Mouse (Mus musculus) erythroblast, embryonic 14.5 days (primary cell): ENCODE data around the gene Grhl1. TPM values are rescaled to one million over a fixed set of nuclear protein-coding genes. Genes with fewer than 3 reads are reported as not detected.
"Not testable (repeated sequence)": the region's sequence is repeated elsewhere in the genome, so short reads cannot be mapped to it uniquely, and the experiment has no call there.

Source experiments
- H3K27me3 ChIP-seq: 2 replicates; pipeline ENCODE4 v1.6.1; 2012; ENCODE audit warnings: inconsistent platforms; ENCODE audit not compliant: control insufficient read depth
- H3K36me3 ChIP-seq: 2 replicates; pipeline ENCODE4 v1.6.1; 2012; ENCODE audit warnings: mild to moderate bottlenecking, inconsistent platforms; ENCODE audit not compliant: control insufficient read depth
- H3K4me1 ChIP-seq: 2 replicates; pipeline ENCODE4 v1.6.1; 2012; ENCODE audit warnings: inconsistent platforms; ENCODE audit not compliant: control insufficient read depth
- H3K4me3 ChIP-seq: replicated peaks from 2 replicates; pipeline ENCODE3; 2012; ENCODE audit warnings: moderate library complexity, mild to moderate bottlenecking, inconsistent platforms
- H3K9me3 ChIP-seq: 2 replicates; pipeline ENCODE4 v1.6.1; 2012; ENCODE audit warnings: low read length, inconsistent platforms, mixed read lengths; ENCODE audit not compliant: control insufficient read depth
- GATA1 ChIP-seq: IDR thresholded peaks from 2 replicates; pipeline ENCODE4 v1.6.1; 2012; ENCODE audit warnings: low read length, inconsistent platforms, mixed read lengths
- TAL1 ChIP-seq: IDR thresholded peaks from 3 replicates; pipeline ENCODE4 v1.6.1; 2012; ENCODE audit warnings: low read length, inconsistent platforms, mixed read lengths
- polyA plus RNA-seq: library from polyadenylated mRNA; stranded (reverse); fragments of >175 nt; gene quantifications from 2 replicates; pipeline ENCODE4 v1.2.3, GENCODE M21; 2012

Grhl1 gene
- polyA plus RNA-seq, 1 experiment = 0.04 TPM

GRCm38 (mm10) chr12:24630220-24630619 is 58.1 kb downstream of the Grhl1 start:
- H3K4me1 ChIP-seq = peaks cover 30% of the 10 kb centered on the region
- TF ChIP-seq TAL1 (no peak), GATA1 (no peak)
- H3K4me3 ChIP-seq = no peak overlapping the region
- H3K9me3 ChIP-seq = no peaks in the 10 kb centered on the region
- no peaks in the 10 kb centered on the region for H3K36me3 ChIP-seq
- H3K27me3 ChIP-seq = no peaks in the 10 kb centered on the region

DNA sequence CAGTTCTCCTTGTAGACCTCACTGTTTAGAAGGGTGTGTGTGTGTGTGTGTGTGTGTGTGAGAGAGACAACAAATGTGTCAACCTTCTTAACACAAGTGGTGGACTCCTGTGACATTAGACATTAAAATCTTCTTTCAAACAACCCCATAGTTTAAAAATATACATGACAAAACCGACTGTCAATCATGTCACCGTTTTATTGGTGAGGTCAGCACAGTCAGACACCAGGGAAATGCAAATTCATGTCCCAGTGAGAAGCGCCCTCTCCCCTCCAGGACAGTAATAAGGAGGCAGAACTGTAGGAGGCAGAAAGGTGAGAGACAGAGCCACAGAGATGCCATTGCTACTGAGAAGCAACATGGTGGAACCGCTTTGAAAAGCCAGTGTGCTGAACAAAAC is 60.3 kb downstream of the Grhl1 start:
- TF ChIP-seq TAL1 (no peak), GATA1 (no peak)
- no peaks in the 10 kb centered on the region for H3K9me3 ChIP-seq
- H3K4me1 ChIP-seq = peaks cover 46% of the 10 kb centered on the region

GRCm38 (mm10) chr12:24633753-24634191 is 61.7 kb downstream of the Grhl1 start:
- Histone ChIP-seq H3K4me1 (peaks cover 46% of the 10 kb centered on the region), H3K4me3 (no peak overlapping the region)
- TF ChIP-seq TAL1 (no peak), GATA1 (no peak)

More for the DNA sequence above, 60.3 kb downstream of the Grhl1 start:
- Histone ChIP-seq H3K27me3 (0 out of 2 replicates have a peak, but pooled peaks cover 5% of the 10 kb centered on the region), H3K36me3 (no peaks in the 10 kb centered on the region), H3K4me3 (no peak overlapping the region)

DNA sequence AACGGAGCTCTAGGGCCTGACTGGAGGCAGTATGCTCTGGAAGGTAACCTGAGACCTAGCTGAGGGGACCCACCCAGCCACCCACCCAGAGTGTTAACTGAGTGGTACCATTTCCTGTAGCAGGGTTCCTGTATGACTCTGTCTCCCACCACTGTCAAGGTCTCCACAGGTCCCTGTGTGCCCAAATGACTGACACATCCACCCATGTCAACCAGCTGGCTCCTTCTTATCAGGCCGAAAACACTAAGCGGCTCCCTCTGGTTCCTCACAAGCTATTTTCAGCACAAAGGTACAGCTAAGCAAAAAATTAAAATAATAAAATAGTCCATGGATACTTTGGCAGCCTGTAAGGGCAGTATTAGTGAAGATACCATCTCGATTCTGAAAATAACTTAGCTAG is 62.1 kb downstream of the Grhl1 start:
- Histone ChIP-seq H3K9me3 (no peaks in the 10 kb centered on the region), H3K36me3 (no peaks in the 10 kb centered on the region), H3K4me3 (no peak overlapping the region), H3K4me1 (peaks cover 49% of the 10 kb centered on the region), H3K27me3 (0 out of 2 replicates have a peak, but pooled peaks cover 5% of the 10 kb centered on the region)
- TF ChIP-seq TAL1 (no peak), GATA1 (no peak)

More at GRCm38 (mm10) chr12:24633753-24634191, 61.7 kb downstream of the Grhl1 start:
- Histone ChIP-seq H3K27me3 (0 out of 2 replicates have a peak, but pooled peaks cover 5% of the 10 kb centered on the region), H3K36me3 (no peaks in the 10 kb centered on the region), H3K9me3 (no peaks in the 10 kb centered on the region)

GRCm38 (mm10) chr12:24634648-24635047 is 62.6 kb downstream of the Grhl1 start:
- Histone ChIP-seq H3K9me3 (no peaks in the 10 kb centered on the region), H3K4me3 (no peak overlapping the region), H3K27me3 (0 out of 2 replicates have a peak, but pooled peaks cover 5% of the 10 kb centered on the region), H3K36me3 (no peaks in the 10 kb centered on the region), H3K4me1 (peaks cover 53% of the 10 kb centered on the region)
- no peak for TF ChIP-seq TAL1
- TF ChIP-seq GATA1 = no peak

- H3K9me3 ChIP-seq, H3K36me3 ChIP-seq: not testable (repeated sequence)
- H3K4me1 ChIP-seq = peaks cover 65% of the 10 kb centered on the region
Measured at GRCm38 (mm10) chr12:24638787-24639186, 66.7 kb downstream of the Grhl1 start.

GRCm38 (mm10) chr12:24642370-24642802 is 70.3 kb downstream of the Grhl1 start:
- Histone ChIP-seq H3K36me3 (peaks cover 2% of the 10 kb centered on the region; the same call in 1 of the 2 replicates), H3K4me1 (peaks cover 70% of the 10 kb centered on the region), H3K4me3 (no peak overlapping the region), H3K9me3 (no peaks in the 10 kb centered on the region), H3K27me3 (no peaks in the 10 kb centered on the region)
- TF ChIP-seq TAL1 (no peak), GATA1 (no peak)

More at GRCm38 (mm10) chr12:24638787-24639186, 66.7 kb downstream of the Grhl1 start:
- H3K4me3 ChIP-seq, H3K27me3 ChIP-seq: not testable (repeated sequence)

DNA sequence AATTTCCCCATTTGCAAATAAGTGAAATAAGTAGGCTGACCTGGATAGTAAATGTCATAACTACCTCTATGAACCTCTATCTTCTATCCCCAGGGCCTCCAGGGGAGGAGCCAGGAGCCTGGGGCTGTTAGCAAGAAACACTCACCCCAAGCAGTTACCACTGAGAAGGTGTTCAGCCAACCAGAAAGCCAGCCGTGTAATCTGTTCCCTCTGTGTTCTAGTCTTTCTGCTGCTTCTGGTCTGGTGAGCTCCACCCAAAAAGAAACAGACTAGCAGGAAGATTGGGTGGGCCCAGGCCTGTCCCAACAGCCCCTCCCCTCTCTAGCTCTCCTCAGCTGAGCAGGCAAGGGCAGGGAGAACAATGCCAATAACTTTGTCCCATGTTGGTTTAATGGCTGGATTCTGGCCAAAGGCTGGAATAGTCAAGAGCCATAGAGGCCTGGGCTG is 72.1 kb downstream of the Grhl1 start:
- no peaks in the 10 kb centered on the region for H3K9me3 ChIP-seq
- H3K27me3 ChIP-seq = no peaks in the 10 kb centered on the region
- TF ChIP-seq GATA1 (peak; percentile 27; the same call in 1 of the 2 replicates), TAL1 (peak; percentile 41; the same call in 1 of the 3 replicates)
- peaks cover 2% of the 10 kb centered on the region; the same call in 1 of the 2 replicates for H3K36me3 ChIP-seq
- H3K4me1 ChIP-seq = peaks cover 84% of the 10 kb centered on the region
- peak overlapping the region; percentile 24 for H3K4me3 ChIP-seq

- Histone ChIP-seq H3K36me3 (peaks cover 2% of the 10 kb centered on the region; the same call in 1 of the 2 replicates), H3K4me3 (peak overlapping the region; percentile 42), H3K4me1 (peaks cover 87% of the 10 kb centered on the region), H3K27me3 (no peaks in the 10 kb centered on the region), H3K9me3 (no peaks in the 10 kb centered on the region)
- peak; percentile 81 for TF ChIP-seq TAL1
- TF ChIP-seq GATA1 = peak; percentile 82
Measured at GRCm38 (mm10) chr12:24645901-24646300, 73.8 kb downstream of the Grhl1 start.
